ENCODE assay signal across 30 mouse cellular contexts in the genomic region with DNA sequence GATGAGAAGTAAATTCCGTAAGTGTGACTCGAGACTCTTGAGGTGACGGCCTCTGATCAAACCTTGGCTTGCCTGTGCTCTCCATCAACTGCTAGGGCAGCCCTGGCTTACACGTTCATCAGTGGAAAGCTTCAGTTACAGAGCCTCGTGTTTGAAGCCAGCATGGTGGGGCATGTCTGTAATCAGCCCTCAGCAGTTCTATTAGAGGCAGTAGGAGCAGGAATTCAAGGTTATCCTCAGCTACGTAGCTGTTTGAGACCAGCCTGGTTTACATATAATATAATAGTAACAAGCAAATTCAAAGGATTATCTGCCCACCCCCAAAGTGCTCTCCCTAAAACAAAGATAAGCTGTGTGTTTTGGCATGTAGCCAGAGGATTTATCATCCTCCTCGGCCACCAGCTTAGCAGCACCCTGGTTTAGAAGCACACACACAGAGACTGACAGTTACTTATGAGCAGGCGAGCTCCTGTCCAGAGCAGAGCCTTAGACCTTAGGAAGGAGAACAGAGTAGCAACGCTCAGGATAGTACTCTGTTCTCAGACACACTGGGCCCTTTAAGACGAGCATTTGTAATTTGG. TPM values are rescaled to one million over a fixed set of nuclear protein-coding genes. Genes with fewer than 3 reads are reported as not detected.
DNase-seq lines count a peak whose midpoint lies in the region; ATAC-seq and TF ChIP-seq lines count a peak whose summit lies in the region.
"Had no signal": no experiment of that assay in that cellular context is flagged by ENCODE, and none has a peak within 500 bp of the region (broad histone marks: within the 10 kb centered on the region; RNA-seq: fewer than 3 reads in every experiment).

No protein-coding gene starts in this region.

- no peak for TF ChIP-seq RAD21 in MEL (IDR thresholded peaks at IDR 0.05; ENCODE audit: low read depth, low read length)

- H3K9ac ChIP-seq in heart, embryonic 13.5 days, result peak overlapping the region; percentile 40; the same call in 1 of the 2 replicates
- H3K9ac ChIP-seq in MEL (ENCODE audit: control insufficient read depth, low read depth, low read length, poor library complexity, severe bottlenecking), result peak overlapping the region; percentile 9; the same call in 1 of the 2 replicates
- H3K9ac ChIP-seq: embryonic facial prominence, embryonic 15.5 days; hindbrain, embryonic 13.5 days; limb, embryonic 12.5 days; neural tube, embryonic 13.5 days had no signal

- no peaks in the 10 kb centered on the region for H3K27me3 ChIP-seq in heart, embryonic 13.5 days (replicated peaks)
- H3K27me3 ChIP-seq in MEL (ENCODE audit: control insufficient read depth in 1 of 2, insufficient read depth in 2 of 2, low read length in 2 of 2), result no peaks in the 10 kb centered on the region
- H3K27me3 ChIP-seq: CH12.LX; embryonic facial prominence, embryonic 15.5 days; hindbrain, embryonic 13.5 days; limb, embryonic 12.5 days; neural tube, embryonic 13.5 days; Patski had no signal

- peaks cover 98% of the 10 kb centered on the region for H3K36me3 ChIP-seq in heart, embryonic 13.5 days
- peaks cover 18 to 26% of the 10 kb centered on the region in 2 experiments for H3K36me3 ChIP-seq in MEL (ENCODE audit: control insufficient read depth in 1 of 2, insufficient read depth in 2 of 2, low read length in 2 of 2)

- H3K4me3 ChIP-seq in heart, embryonic 13.5 days, result no peak overlapping the region
- H3K4me3 ChIP-seq in MEL (ENCODE audit: control insufficient read depth in 1 of 2, insufficient read depth in 1 of 2, low read depth in 2 of 2, low read length in 2 of 2), result no peak overlapping the region
- H3K4me3 ChIP-seq in lung, adult 2 months (replicated peaks; ENCODE audit: extremely low read depth, low read depth, low read length), result no peak overlapping the region
- H3K4me3 ChIP-seq: embryonic facial prominence, embryonic 10.5 days; embryonic facial prominence, embryonic 15.5 days; heart, embryonic 10.5 days; hindbrain, embryonic 13.5 days; limb, embryonic 12.5 days; neural tube, embryonic 13.5 days had no signal

- no peak for TF ChIP-seq POLR2A in MEL (IDR thresholded peaks at IDR 0.05; ENCODE audit: control insufficient read depth in 1 of 2, insufficient read depth in 1 of 2, low read depth in 1 of 2, low read length in 2 of 2, poor library complexity in 1 of 2)
- no peak for TF ChIP-seq POLR2A in lung, adult 2 months (IDR thresholded peaks at IDR 0.05; ENCODE audit: borderline replicate concordance, extremely low read depth, low read depth, low read length)

- H3K27ac ChIP-seq in heart, embryonic 13.5 days (replicated peaks), result peak overlapping the region; percentile 30; the same call in 1 of the 2 replicates
- H3K27ac ChIP-seq in MEL (ENCODE audit: control insufficient read depth, low read depth, low read length), result peak overlapping the region; percentile 66
- H3K27ac ChIP-seq: embryonic facial prominence, embryonic 10.5 days; embryonic facial prominence, embryonic 15.5 days; heart, embryonic 10.5 days; hindbrain, embryonic 13.5 days; limb, embryonic 12.5 days; neural tube, embryonic 13.5 days had no signal

- TF ChIP-seq CTCF in MEL (IDR thresholded peaks at IDR 0.05 in 2 of 3, conservative IDR thresholded peaks at IDR 0.05 in 1 of 3; ENCODE audit: control insufficient read depth in 1 of 3, insufficient read depth in 1 of 3, low read depth in 2 of 3, low read length in 3 of 3, poor library complexity in 1 of 3, severe bottlenecking in 1 of 3), result no peak
- no peak for TF ChIP-seq CTCF in lung, adult 2 months (IDR thresholded peaks at IDR 0.05; ENCODE audit: insufficient read depth, low read length)

- intact Hi-C loops in heart, postnatal 10 days (cut with DNase I), result no loop called here
- intact Hi-C loops in left cerebral cortex, postnatal 25 days (cut with DNase I), result no loop called here

- H3K4me1 ChIP-seq in heart, embryonic 13.5 days, result peaks cover 13% of the 10 kb centered on the region
- H3K4me1 ChIP-seq in MEL (ENCODE audit: control insufficient read depth in 1 of 2, insufficient read depth in 2 of 2, low read length in 2 of 2), result peaks cover 8 to 17% of the 10 kb centered on the region in 2 experiments
- H3K4me1 ChIP-seq in lung, adult 2 months (ENCODE audit: control insufficient read depth, insufficient read depth, low read length), result no peaks in the 10 kb centered on the region
- H3K4me1 ChIP-seq: embryonic facial prominence, embryonic 10.5 days; embryonic facial prominence, embryonic 15.5 days; hindbrain, embryonic 13.5 days; limb, embryonic 12.5 days; neural tube, embryonic 13.5 days had no signal

- H3K4me2 ChIP-seq in heart, embryonic 13.5 days, result no peak overlapping the region
- H3K4me2 ChIP-seq: embryonic facial prominence, embryonic 15.5 days; hindbrain, embryonic 13.5 days; limb, embryonic 12.5 days; midbrain, embryonic 11.5 days; neural tube, embryonic 13.5 days had no signal

- no peaks in the 10 kb centered on the region for H3K9me3 ChIP-seq in heart, embryonic 13.5 days
- no peaks in the 10 kb centered on the region for H3K9me3 ChIP-seq in MEL (replicated peaks; ENCODE audit: insufficient read depth, low read length)
- H3K9me3 ChIP-seq: embryonic facial prominence, embryonic 10.5 days; embryonic facial prominence, embryonic 15.5 days; heart, embryonic 10.5 days; hindbrain, embryonic 13.5 days; limb, embryonic 12.5 days; neural tube, embryonic 13.5 days had no signal

- no peak for DNase-seq in heart, postnatal 10 days
- peak; percentile 93 for DNase-seq in MEL (ENCODE audit: low read depth, low spot score)
- no peak for DNase-seq in left cerebral cortex, postnatal 25 days (ENCODE audit: low spot score in 2 of 2)
- DNase-seq in ovary, adult 18-20 months (ENCODE audit: low spot score), result no peak
- DNase-seq in lung, adult 2 months, result no peak
- DNase-seq: adrenal gland, postnatal 25 days; cerebellum, adult 18-20 months; cerebellum, postnatal 10 days; gastrocnemius, postnatal 14 days; heart, postnatal 4 days; kidney, adult 9 months; kidney, postnatal 10 days; layer of hippocampus, postnatal 36 days; lung, adult 18-20 months; lung, postnatal 14 days; right cerebral cortex, postnatal 4 days had no signal

- H3K79me2 ChIP-seq in MEL (ENCODE audit: control insufficient read depth, insufficient read depth, low read length, poor library complexity), result no peaks in the 10 kb centered on the region; the same call in 1 of the 2 replicates

- peak; percentile 78 to 79 for TF ChIP-seq EP300 in MEL (IDR thresholded peaks at IDR 0.05; ENCODE audit: low read depth in 1 of 2, low read length in 2 of 2)

- WGBS in heart, embryonic 13.5 days, result 49% methylated on average over 10 of the region's 10 CpGs
- WGBS in lung, adult 2 months, result 66% methylated on average over 10 of the region's 10 CpGs

- no peak for ATAC-seq in heart, embryonic 13.5 days (ENCODE audit: extremely low read depth, insufficient number of reproducible peaks, low FRiP score, low TSS enrichment)
- ATAC-seq in erythroid progenitor cell, adult 5-6 weeks (replicated peaks; ENCODE audit: low FRiP score, poor library complexity, severe bottlenecking), result peak; percentile 40; the same call in 1 of the 2 replicates
- ATAC-seq in megakaryocyte progenitor cell, adult 5-6 weeks (replicated peaks; ENCODE audit: poor library complexity), result peak; percentile 86
- ATAC-seq: forebrain, embryonic 14.5 days; intestine, embryonic 16.5 days; Patski had no signal

RNA-seq across cellular contexts. Expression of a gene that starts 16.1 kb away (rescaled TPM):
- polyA plus RNA-seq in heart, embryonic 13.5 days (2015; fragmentation: Nextera tagmentation; extraction: Ambion mirVana), result 47.8 and 52.9 TPM in 2 replicates
- total RNA-seq in heart, postnatal 10 days (2021), result 10 to 100 TPM; 40.6 to 43.8 TPM
- total RNA-seq in MEL (2012; rRNA removed), result 57.5 and 64.0 TPM in 2 replicates
- 10 to 100 TPM; 54.8 to 68.9 TPM for polyA plus RNA-seq in MEL (2012; ENCODE audit: insufficient read depth in 1 of 2, insufficient read length in 2 of 2, low read depth in 1 of 2, low replicate concordance in 2 of 2, missing spikeins in 1 of 2)
- 4.0 and 5.4 TPM in 2 replicates for total RNA-seq in erythroid progenitor cell, adult 5-6 weeks (2015; ENCODE audit: low replicate concordance)
- total RNA-seq in erythroid progenitor cell, adult 5-6 weeks (2017; ENCODE audit: low replicate concordance), result 5.7 and 7.4 TPM in 2 replicates
- 29.7 and 35.7 TPM in 2 replicates for total RNA-seq in megakaryocyte progenitor cell, adult 5-6 weeks (2015)
- 68.5 and 72.1 TPM in 2 replicates for total RNA-seq in megakaryocyte progenitor cell, adult 5-6 weeks (2017)
- total RNA-seq in left cerebral cortex, postnatal 25 days (2021), result 10 to 100 TPM; 20.3 to 21.6 TPM
- 9.0 and 11.3 TPM in 2 replicates for polyA plus RNA-seq in lung, adult 2 months (2012; rRNA removed)

RNA-seq across cellular contexts. Expression of a gene that starts 16.2 kb away (rescaled TPM):
- polyA plus RNA-seq in heart, embryonic 13.5 days (2015; fragmentation: Nextera tagmentation; extraction: Ambion mirVana), result 94.8 and 101 TPM in 2 replicates
- total RNA-seq in heart, postnatal 10 days (2021), result 100 to 1,000 TPM; 128 to 129 TPM
- total RNA-seq in MEL (2012; rRNA removed), result 74.3 and 86.8 TPM in 2 replicates
- 100 to 1,000 TPM; 117 to 637 TPM for polyA plus RNA-seq in MEL (2012; ENCODE audit: insufficient read depth in 1 of 2, insufficient read length in 2 of 2, low read depth in 1 of 2, low replicate concordance in 2 of 2, missing spikeins in 1 of 2)
- total RNA-seq in erythroid progenitor cell, adult 5-6 weeks (2015; ENCODE audit: low replicate concordance), result 35.2 and 40.4 TPM in 2 replicates
- 22.5 and 31.8 TPM in 2 replicates for total RNA-seq in erythroid progenitor cell, adult 5-6 weeks (2017; ENCODE audit: low replicate concordance)
- 108 and 116 TPM in 2 replicates for total RNA-seq in megakaryocyte progenitor cell, adult 5-6 weeks (2015)
- total RNA-seq in megakaryocyte progenitor cell, adult 5-6 weeks (2017), result 103 and 104 TPM in 2 replicates
- total RNA-seq in left cerebral cortex, postnatal 25 days (2021), result 10 to 100 TPM; 49.6 to 55.2 TPM
- polyA plus RNA-seq in lung, adult 2 months (2012; rRNA removed), result 50.8 and 63.2 TPM in 2 replicates

RNA-seq across cellular contexts. Expression of a gene that starts 18.5 kb away (rescaled TPM):
- polyA plus RNA-seq in heart, embryonic 13.5 days (2015; fragmentation: Nextera tagmentation; extraction: Ambion mirVana), result 5.9 and 6.2 TPM in 2 replicates
- 10 to 100 TPM; 19.5 to 20.5 TPM for total RNA-seq in heart, postnatal 10 days (2021)
- total RNA-seq in MEL (2012; rRNA removed), result 14.4 and 16.9 TPM in 2 replicates
- 1 to 10 TPM in 1 of 2 experiments, not detected in 1; 9.5 TPM for polyA plus RNA-seq in MEL (2012; ENCODE audit: insufficient read depth in 1 of 2, insufficient read length in 2 of 2, low read depth in 1 of 2, low replicate concordance in 2 of 2, missing spikeins in 1 of 2)
- 1.8 and 7.1 TPM in 2 replicates for total RNA-seq in erythroid progenitor cell, adult 5-6 weeks (2015; ENCODE audit: low replicate concordance)
- total RNA-seq in erythroid progenitor cell, adult 5-6 weeks (2017; ENCODE audit: low replicate concordance), result 7.9 and 11.4 TPM in 2 replicates
- total RNA-seq in megakaryocyte progenitor cell, adult 5-6 weeks (2015), result 7.9 and 8.7 TPM in 2 replicates
- 12.8 and 17.7 TPM in 2 replicates for total RNA-seq in megakaryocyte progenitor cell, adult 5-6 weeks (2017)
- total RNA-seq in left cerebral cortex, postnatal 25 days (2021), result 10 to 100 TPM; 36.2 to 38.9 TPM
- polyA plus RNA-seq in lung, adult 2 months (2012; rRNA removed), result 12.8 and 13.6 TPM in 2 replicates

RNA-seq across cellular contexts. Expression of a gene that starts 18.6 kb away (rescaled TPM):
- 6.8 and 7.1 TPM in 2 replicates for polyA plus RNA-seq in heart, embryonic 13.5 days (2015; fragmentation: Nextera tagmentation; extraction: Ambion mirVana)
- total RNA-seq in heart, postnatal 10 days (2021), result 10 to 100 TPM; 16.0 to 18.9 TPM
- total RNA-seq in MEL (2012; rRNA removed), result 23.2 and 27.2 TPM in 2 replicates
- polyA plus RNA-seq in MEL (2012; ENCODE audit: insufficient read depth in 1 of 2, insufficient read length in 2 of 2, low read depth in 1 of 2, low replicate concordance in 2 of 2, missing spikeins in 1 of 2), result 10 to 100 TPM in 1 of 2 experiments, not detected in 1; 31.8 TPM
- 15.9 and 17.7 TPM in 2 replicates for total RNA-seq in erythroid progenitor cell, adult 5-6 weeks (2015; ENCODE audit: low replicate concordance)
- 16.6 and 20.2 TPM in 2 replicates for total RNA-seq in erythroid progenitor cell, adult 5-6 weeks (2017; ENCODE audit: low replicate concordance)
- 15.7 and 19.1 TPM in 2 replicates for total RNA-seq in megakaryocyte progenitor cell, adult 5-6 weeks (2015)
- 19.6 and 25.5 TPM in 2 replicates for total RNA-seq in megakaryocyte progenitor cell, adult 5-6 weeks (2017)
- 10 to 100 TPM; 12.7 to 12.9 TPM for total RNA-seq in left cerebral cortex, postnatal 25 days (2021)
- 13.6 and 17.8 TPM in 2 replicates for polyA plus RNA-seq in lung, adult 2 months (2012; rRNA removed)
